Mouse (Mus musculus): Measurements from ENCODE around the gene Abtb1. TPM values are rescaled to one million over a fixed set of nuclear protein-coding genes. Genes with fewer than 3 reads are reported as not detected.

Gene Abtb1
- polyA plus RNA-seq, 1 experiment, result 23.6 TPM

DNA sequence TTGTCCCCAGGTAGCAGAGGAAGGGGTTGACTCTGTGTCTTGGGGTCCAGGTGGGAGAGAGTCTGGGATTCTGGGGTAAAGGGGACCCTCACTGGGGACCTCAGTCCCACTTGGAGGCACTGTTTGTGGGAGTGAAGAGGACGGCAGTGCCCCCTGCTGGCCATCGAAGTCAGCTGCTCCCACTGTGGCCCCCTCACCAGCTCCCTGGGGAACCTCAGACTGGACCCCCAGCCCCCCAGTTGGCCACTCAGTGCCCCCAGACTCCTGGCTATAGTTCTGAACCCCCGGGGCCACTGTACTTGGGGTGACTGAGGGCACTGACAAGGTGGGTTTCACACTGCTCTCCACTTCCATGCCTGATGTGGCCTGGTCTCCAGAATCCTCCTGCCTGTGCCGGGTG is 7.5 kb upstream of the Abtb1 start:
- TF ChIP-seq SRF (IDR thresholded peaks at IDR 0.05; ENCODE audit: control insufficient read depth, insufficient read length, low read depth) (no peak), CEBPB (IDR thresholded peaks at IDR 0.05; ENCODE audit: insufficient read depth, poor library complexity, severe bottlenecking) (no peak)
- Histone ChIP-seq H3ac (ENCODE audit: control insufficient read depth, insufficient read length) (no peak overlapping the region), H3K36me3 (ENCODE audit: control insufficient read depth, insufficient read depth) (no peaks in the 10 kb centered on the region), H3K27me3 (ENCODE audit: control insufficient read depth, insufficient read depth, insufficient read length) (no peaks in the 10 kb centered on the region), H3K79me2 (ENCODE audit: control insufficient read depth, insufficient read depth) (no peaks in the 10 kb centered on the region), H3K4me3 (no peak overlapping the region), H3K4me2 (ENCODE audit: low read depth) (no peak overlapping the region)

DNA sequence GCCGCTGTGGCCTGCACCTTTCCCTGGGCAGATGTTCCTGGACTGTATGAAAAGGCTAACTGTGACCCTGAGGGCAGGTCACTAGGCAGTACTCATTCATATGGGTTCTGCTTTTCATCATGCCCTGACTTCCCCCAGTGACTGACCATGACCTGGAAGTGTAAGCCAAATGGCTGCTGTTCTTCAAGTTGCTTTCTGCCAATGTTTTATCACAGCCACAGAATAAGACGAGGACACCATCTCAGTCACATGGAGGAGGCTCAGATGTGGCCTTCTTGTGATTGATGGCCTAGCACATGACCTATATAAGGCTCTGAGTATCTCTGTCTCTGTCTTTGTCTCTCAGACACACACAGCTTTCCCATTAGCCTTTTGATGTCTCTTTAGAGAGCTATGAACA is 5.8 kb upstream of the Abtb1 start:
- H3K4me3 ChIP-seq, result no peak overlapping the region

DNA sequence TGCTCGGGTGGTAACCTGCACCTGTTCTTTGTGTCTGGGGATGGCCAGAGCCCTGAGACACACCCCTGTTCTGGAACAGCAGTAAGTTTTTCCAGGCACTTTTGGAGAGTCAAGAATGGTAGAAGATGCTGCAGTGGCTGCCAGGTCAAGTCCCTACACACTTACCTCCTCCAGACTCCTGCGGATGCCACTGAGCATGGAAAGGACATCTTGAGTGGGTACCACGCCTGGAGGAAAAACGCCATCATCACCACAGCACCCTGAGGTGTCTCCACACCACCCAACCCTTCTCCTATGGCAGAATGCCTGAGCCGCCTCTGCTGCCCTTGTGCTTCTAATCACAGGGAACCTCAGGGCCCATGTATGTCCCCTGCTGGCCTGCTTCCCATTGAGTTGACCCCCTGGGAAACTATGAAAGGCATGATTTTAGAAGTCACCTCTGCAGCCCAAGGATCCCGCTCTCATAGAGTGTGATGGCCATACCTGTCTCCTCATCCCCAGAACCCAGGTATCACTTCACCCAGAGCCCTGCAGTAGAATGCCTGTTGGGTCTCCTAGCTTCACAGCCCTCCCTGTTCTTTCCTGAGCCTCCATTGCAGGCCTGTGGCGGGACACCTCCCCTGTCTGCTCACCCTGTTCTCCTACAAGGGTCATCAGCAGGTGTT is 3.2 kb upstream of the Abtb1 start:
- H3K4me3 ChIP-seq, result no peak overlapping the region
- TF ChIP-seq REST (IDR thresholded peaks at IDR 0.05; ENCODE audit: insufficient read depth, insufficient read length) (no peak), POLR2AphosphoS2 (IDR thresholded peaks at IDR 0.05; ENCODE audit: insufficient read length, low read depth) (no peak), TCF3 (IDR thresholded peaks at IDR 0.05; ENCODE audit: insufficient read length, low read depth) (no peak), POLR2A (IDR thresholded peaks at IDR 0.05; ENCODE audit: insufficient read length, low read depth) (no peak), MYOD1 (IDR thresholded peaks at IDR 0.05; ENCODE audit: control insufficient read depth in 1 of 3, insufficient read length in 2 of 3, low read depth in 2 of 3) (no peak), MYOG (IDR thresholded peaks at IDR 0.05; ENCODE audit: control insufficient read depth in 1 of 3, insufficient read depth in 1 of 3, insufficient read length in 2 of 3, low read depth in 2 of 3) (no peak), E2F4 (IDR thresholded peaks at IDR 0.05; ENCODE audit: insufficient read depth) (no peak)
- H3K27me3 ChIP-seq (ENCODE audit: control insufficient read depth, insufficient read depth, insufficient read length), result no peaks in the 10 kb centered on the region
- no peaks in the 10 kb centered on the region for H3K79me2 ChIP-seq (ENCODE audit: control insufficient read depth, insufficient read depth)
- H3K36me3 ChIP-seq (ENCODE audit: control insufficient read depth, insufficient read depth), result no peaks in the 10 kb centered on the region
- no peak overlapping the region for H3ac ChIP-seq (ENCODE audit: control insufficient read depth, insufficient read length)
- H3K4me2 ChIP-seq (ENCODE audit: low read depth), result no peak overlapping the region

More for the DNA sequence above, 5.8 kb upstream of the Abtb1 start:
- Histone ChIP-seq H3K4me2 (ENCODE audit: low read depth) (no peak overlapping the region), H3K79me2 (ENCODE audit: control insufficient read depth, insufficient read depth) (no peaks in the 10 kb centered on the region), H3K36me3 (ENCODE audit: control insufficient read depth, insufficient read depth) (no peaks in the 10 kb centered on the region), H3K27me3 (ENCODE audit: control insufficient read depth, insufficient read depth, insufficient read length) (no peaks in the 10 kb centered on the region), H3ac (ENCODE audit: control insufficient read depth, insufficient read length) (no peak overlapping the region)
- TF ChIP-seq USF1 (IDR thresholded peaks at IDR 0.05; ENCODE audit: low read depth) (no peak), TCF12 (IDR thresholded peaks at IDR 0.05; ENCODE audit: insufficient read depth, poor library complexity, severe bottlenecking) (no peak), E2F4 (IDR thresholded peaks at IDR 0.05; ENCODE audit: insufficient read depth) (no peak), POLR2AphosphoS2 (IDR thresholded peaks at IDR 0.05; ENCODE audit: insufficient read length, low read depth) (no peak), REST (IDR thresholded peaks at IDR 0.05; ENCODE audit: insufficient read depth, insufficient read length) (no peak)

DNA sequence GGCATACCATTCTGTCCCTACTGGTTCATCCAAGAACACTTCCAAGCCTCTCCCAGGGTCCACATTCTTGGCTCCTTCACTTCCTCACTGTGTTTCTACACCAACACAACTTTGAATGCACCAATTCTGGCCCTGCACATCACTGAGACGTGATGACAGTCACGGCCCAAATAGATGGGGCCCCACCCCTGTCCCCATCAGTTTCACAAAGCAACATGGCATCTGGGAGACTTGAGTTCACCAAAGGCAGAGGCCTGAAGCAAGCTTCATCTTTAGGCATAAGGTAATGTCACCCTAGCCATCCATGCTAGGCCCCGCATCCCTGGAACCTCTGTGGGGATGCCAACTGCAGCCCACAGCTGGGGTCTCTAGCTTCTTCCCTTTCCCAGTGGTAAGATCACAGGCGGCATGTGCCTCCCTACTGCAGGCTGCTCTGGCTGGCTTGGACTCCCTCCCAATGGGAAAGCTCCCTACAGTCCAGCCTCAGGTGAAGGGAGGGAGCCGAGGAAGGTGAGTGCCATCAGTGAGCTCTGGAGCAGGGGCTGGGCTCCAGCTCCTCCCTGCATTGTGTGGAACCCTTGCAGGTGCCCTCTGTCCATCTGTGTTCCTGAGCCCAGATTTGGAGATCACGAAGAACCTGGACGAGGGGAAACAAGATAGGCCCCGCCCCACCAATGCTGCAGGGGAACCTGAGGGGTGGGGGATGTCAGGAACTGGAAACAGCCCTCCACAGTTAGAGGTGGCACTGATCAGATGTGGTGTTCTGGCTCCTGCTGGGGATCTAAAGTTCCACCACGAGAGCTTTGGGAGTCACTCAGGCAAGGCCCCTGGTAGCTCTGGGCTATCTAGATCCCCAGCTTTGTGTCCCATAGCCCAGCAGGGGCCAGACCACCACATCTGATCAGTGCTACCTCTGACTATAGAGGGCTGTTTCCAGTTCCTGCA is 2.3 kb upstream of the Abtb1 start:
- Histone ChIP-seq H3K4me3 (no peak overlapping the region), H3K36me3 (ENCODE audit: control insufficient read depth, insufficient read depth) (no peaks in the 10 kb centered on the region), H3K4me2 (ENCODE audit: low read depth) (no peak overlapping the region), H3ac (ENCODE audit: control insufficient read depth, insufficient read length) (no peak overlapping the region), H3K27me3 (ENCODE audit: control insufficient read depth, insufficient read depth, insufficient read length) (no peaks in the 10 kb centered on the region), H3K79me2 (ENCODE audit: control insufficient read depth, insufficient read depth) (no peaks in the 10 kb centered on the region)
- TF ChIP-seq POLR2AphosphoS2 (IDR thresholded peaks at IDR 0.05; ENCODE audit: insufficient read length, low read depth) (no peak), E2F4 (IDR thresholded peaks at IDR 0.05; ENCODE audit: insufficient read depth) (no peak), REST (IDR thresholded peaks at IDR 0.05; ENCODE audit: insufficient read depth, insufficient read length) (no peak), USF1 (IDR thresholded peaks at IDR 0.05; ENCODE audit: low read depth) (no peak), MYOD1 (IDR thresholded peaks at IDR 0.05; ENCODE audit: control insufficient read depth in 1 of 3, insufficient read length in 2 of 3, low read depth in 2 of 3) (no peak), MAX (IDR thresholded peaks at IDR 0.05; ENCODE audit: low read depth) (no peak), TCF12 (IDR thresholded peaks at IDR 0.05; ENCODE audit: insufficient read depth, poor library complexity, severe bottlenecking) (no peak), POLR2A (IDR thresholded peaks at IDR 0.05; ENCODE audit: insufficient read length, low read depth) (no peak), TCF3 (IDR thresholded peaks at IDR 0.05; ENCODE audit: insufficient read length, low read depth) (no peak), SRF (IDR thresholded peaks at IDR 0.05; ENCODE audit: control insufficient read depth, insufficient read length, low read depth) (no peak), MYOG (IDR thresholded peaks at IDR 0.05; ENCODE audit: control insufficient read depth in 1 of 3, insufficient read depth in 1 of 3, insufficient read length in 2 of 3, low read depth in 2 of 3) (no peak), CEBPB (IDR thresholded peaks at IDR 0.05; ENCODE audit: insufficient read depth, poor library complexity, severe bottlenecking) (no peak)

GRCm38 (mm10) chr6:88843241-88843640 is 1.5 kb upstream of the Abtb1 start:
- Histone ChIP-seq H3K4me3 (peak overlapping the region; percentile 55), H3K79me2 (ENCODE audit: control insufficient read depth, insufficient read depth) (no peaks in the 10 kb centered on the region), H3K4me2 (ENCODE audit: low read depth) (peak overlapping the region; percentile 88), H3ac (ENCODE audit: control insufficient read depth, insufficient read length) (peak overlapping the region; percentile 17), H3K27me3 (ENCODE audit: control insufficient read depth, insufficient read depth, insufficient read length) (no peaks in the 10 kb centered on the region), H3K36me3 (ENCODE audit: control insufficient read depth, insufficient read depth) (no peaks in the 10 kb centered on the region)
- TF ChIP-seq CEBPB (IDR thresholded peaks at IDR 0.05; ENCODE audit: insufficient read depth, poor library complexity, severe bottlenecking), result no peak
- TF ChIP-seq POLR2AphosphoS2 (IDR thresholded peaks at IDR 0.05; ENCODE audit: insufficient read length, low read depth), result no peak
- TF ChIP-seq MYOD1 (IDR thresholded peaks at IDR 0.05; ENCODE audit: control insufficient read depth in 1 of 3, insufficient read length in 2 of 3, low read depth in 2 of 3), result no peak
- TF ChIP-seq MYOG (IDR thresholded peaks at IDR 0.05; ENCODE audit: control insufficient read depth in 1 of 3, insufficient read depth in 1 of 3, insufficient read length in 2 of 3, low read depth in 2 of 3), result no peak
- TF ChIP-seq TCF3 (IDR thresholded peaks at IDR 0.05; ENCODE audit: insufficient read length, low read depth), result no peak
- TF ChIP-seq USF1 (IDR thresholded peaks at IDR 0.05; ENCODE audit: low read depth), result no peak
- TF ChIP-seq SRF (IDR thresholded peaks at IDR 0.05; ENCODE audit: control insufficient read depth, insufficient read length, low read depth), result no peak
- TF ChIP-seq POLR2A (IDR thresholded peaks at IDR 0.05; ENCODE audit: insufficient read length, low read depth), result no peak
- no peak for TF ChIP-seq E2F4 (IDR thresholded peaks at IDR 0.05; ENCODE audit: insufficient read depth)
- no peak for TF ChIP-seq MAX (IDR thresholded peaks at IDR 0.05; ENCODE audit: low read depth)
- no peak for TF ChIP-seq REST (IDR thresholded peaks at IDR 0.05; ENCODE audit: insufficient read depth, insufficient read length)
